Mouse (Mus musculus) embryonic facial prominence, embryonic 15.5 days (tissue): Measurements from ENCODE around the gene Zfp747. TPM values are rescaled to one million over a fixed set of nuclear protein-coding genes. Genes with fewer than 3 reads are reported as not detected.

Experiments
- ATAC-seq: fragments of 200-750 bp; cut with Nextera tagmentation; 2 replicates; pipeline ENCODE4 v1.8.0; 2017; ENCODE audit warnings: low read depth, moderate TSS enrichment; ENCODE audit not compliant: insufficient number of reproducible peaks, low FRiP score, low TSS enrichment
- H3K27ac ChIP-seq: fragments of 300-500 bp; sonication (generic); replicated peaks from 2 replicates; pipeline ENCODE4 v1.5.1; 2015; ENCODE audit warnings: mild to moderate bottlenecking, inconsistent platforms
- H3K27me3 ChIP-seq: fragments of 300-500 bp; sonication (generic); 2 replicates; pipeline ENCODE4 v1.6.1; 2015; ENCODE audit warnings: inconsistent platforms
- H3K36me3 ChIP-seq: fragments of 300-500 bp; sonication (generic); 2 replicates; pipeline ENCODE4 v1.6.1; 2015; ENCODE audit warnings: mild to moderate bottlenecking, inconsistent platforms
- H3K4me1 ChIP-seq: fragments of 300-500 bp; sonication (generic); 2 replicates; pipeline ENCODE4 v1.6.1; 2015; ENCODE audit warnings: inconsistent platforms
- H3K4me2 ChIP-seq: fragments of 300-500 bp; sonication (generic); replicated peaks from 2 replicates; pipeline ENCODE4 v1.6.1; 2015; ENCODE audit warnings: mild to moderate bottlenecking, inconsistent platforms
- H3K4me3 ChIP-seq: fragments of 300-500 bp; sonication (generic); replicated peaks from 2 replicates; pipeline ENCODE4 v1.5.1; 2015; ENCODE audit warnings: mild to moderate bottlenecking, inconsistent platforms
- H3K9ac ChIP-seq: fragments of 300-500 bp; sonication (generic); 2 replicates; pipeline ENCODE4 v1.6.1; 2015; ENCODE audit warnings: inconsistent platforms
- H3K9me3 ChIP-seq: fragments of 300-500 bp; sonication (generic); replicated peaks from 2 replicates; pipeline ENCODE4 v1.6.1; 2016; ENCODE audit warnings: inconsistent platforms
- WGBS: fragments of 180-500 bp; shearing (Covaris S2); methylation state at CpG from one replicate; pipeline ENCODE4 v1.1.7; 2015; 5-methylcytosine and 5-hydroxymethylcytosine counted together
- polyA plus RNA-seq: library from polyadenylated mRNA; unstranded; fragments of >200 nt; fragmentation: Nextera tagmentation; extraction: Ambion mirVana; gene quantifications from 2 replicates; pipeline ENCODE4 v1.2.1, GENCODE M21; 2015

The Zfp747 gene
- polyA plus RNA-seq, 1 experiment from 2014 or later = 10.6 TPM

GRCm38 (mm10) chr7:127326685-127327084 lies 49.2 kb downstream of the Zfp747 start:
- H3K9ac ChIP-seq = no peak overlapping the region

GRCm38 (mm10) chr7:127325550-127325949 lies 50.3 kb downstream of the Zfp747 start:
- H3K27me3 ChIP-seq = no peaks in the 10 kb centered on the region
- H3K4me1 ChIP-seq = no peaks in the 10 kb centered on the region
- H3K9ac ChIP-seq = no peak overlapping the region
- no peak overlapping the region for H3K4me2 ChIP-seq
- H3K27ac ChIP-seq = no peak overlapping the region
- ATAC-seq = no peak
- no peaks in the 10 kb centered on the region for H3K36me3 ChIP-seq
- 85% methylated on average over 8 of the region's 8 CpGs for WGBS
- H3K9me3 ChIP-seq = no peaks in the 10 kb centered on the region
- no peak overlapping the region for H3K4me3 ChIP-seq

More at GRCm38 (mm10) chr7:127326685-127327084, 49.2 kb downstream of the Zfp747 start:
- Histone ChIP-seq H3K4me1 (no peaks in the 10 kb centered on the region), H3K9me3 (no peaks in the 10 kb centered on the region), H3K4me3 (no peak overlapping the region), H3K4me2 (no peak overlapping the region), H3K27me3 (no peaks in the 10 kb centered on the region), H3K36me3 (no peaks in the 10 kb centered on the region), H3K27ac (no peak overlapping the region)
- 49% methylated on average over 2 of the region's 2 CpGs for WGBS
- no peak for ATAC-seq

- 85% methylated on average over 7 of the region's 7 CpGs for whole genome bisulfite sequencing
- no peaks in the 10 kb centered on the region for H3K36me3 ChIP-seq
- H3K27ac ChIP-seq = no peak overlapping the region
- H3K4me3 ChIP-seq = no peak overlapping the region
- no peak overlapping the region for H3K9ac ChIP-seq
- ATAC-seq = no peak
- H3K27me3 ChIP-seq = no peaks in the 10 kb centered on the region
- H3K9me3 ChIP-seq = no peaks in the 10 kb centered on the region
- H3K4me1 ChIP-seq = no peaks in the 10 kb centered on the region
- no peak overlapping the region for H3K4me2 ChIP-seq
These were observed 50.9 kb downstream of the Zfp747 start for GRCm38 (mm10) chr7:127324944-127325343.

Other genes with a start within 250 kb of the Zfp747 start
- 0.61 and 0.67 TPM in 2 replicates for gene Spn, start 238.2 kb downstream of the Zfp747 start, polyA plus RNA-seq
- gene Cd2bp2, start 180.0 kb downstream of the Zfp747 start, polyA plus RNA-seq = 56.4 and 61.8 TPM in 2 replicates
- 29.4 and 32.5 TPM in 2 replicates for gene Tbc1d10b, start 167.6 kb downstream of the Zfp747 start, polyA plus RNA-seq
- gene Mylpf, start 167.2 kb downstream of the Zfp747 start, polyA plus RNA-seq = 585 and 767 TPM in 2 replicates
- 41.3 and 42.5 TPM in 2 replicates for gene Zfp553, start 143.0 kb downstream of the Zfp747 start, polyA plus RNA-seq
- 22.4 and 23.9 TPM in 2 replicates for gene Sept1, start 142.9 kb downstream of the Zfp747 start, polyA plus RNA-seq
- 73.7 and 77.5 TPM in 2 replicates for gene Zfp771, start 131.8 kb downstream of the Zfp747 start, polyA plus RNA-seq
- 141 and 142 TPM in 2 replicates for gene Dctpp1, start 115.3 kb downstream of the Zfp747 start, polyA plus RNA-seq
- gene Sephs2, start 102.0 kb downstream of the Zfp747 start, polyA plus RNA-seq = 53.7 and 58.5 TPM in 2 replicates
- gene Itgal, start 79.8 kb downstream of the Zfp747 start, polyA plus RNA-seq = 1.5 and 1.9 TPM in 2 replicates
- gene Zfp768, start 30.5 kb downstream of the Zfp747 start, polyA plus RNA-seq = 16.7 and 17.7 TPM in 2 replicates
- gene 9130019O22Rik, start 11.1 kb upstream of the Zfp747 start, polyA plus RNA-seq = 5.3 and 6.2 TPM in 2 replicates
- 8.4 and 9.2 TPM in 2 replicates for gene E430018J23Rik, start 17.6 kb upstream of the Zfp747 start, polyA plus RNA-seq
- gene Zfp764, start 30.8 kb upstream of the Zfp747 start, polyA plus RNA-seq = 8.9 and 9.2 TPM in 2 replicates
- gene Zfp688, start 46.0 kb upstream of the Zfp747 start, polyA plus RNA-seq = 24.1 and 24.8 TPM in 2 replicates
- gene Zfp689, start 73.1 kb upstream of the Zfp747 start, polyA plus RNA-seq = 8.0 and 8.8 TPM in 2 replicates
- gene Prr14, start 83.6 kb upstream of the Zfp747 start, polyA plus RNA-seq = 46.3 and 55.9 TPM in 2 replicates
- 17.1 and 17.3 TPM in 2 replicates for gene Fbrs, start 103.1 kb upstream of the Zfp747 start, polyA plus RNA-seq
- 48.6 and 52.4 TPM in 2 replicates for gene Srcap, start 135.9 kb upstream of the Zfp747 start, polyA plus RNA-seq
- gene Gm42715, start 143.5 kb upstream of the Zfp747 start, polyA plus RNA-seq = 14.6 and 14.7 TPM in 2 replicates
- 6.5 and 12.8 TPM in 2 replicates for gene Tmem265, start 185.3 kb upstream of the Zfp747 start, polyA plus RNA-seq
- 40.0 TPM in 2 replicates for gene Phkg2, start 197.3 kb upstream of the Zfp747 start, polyA plus RNA-seq
- gene Ccdc189, start 212.5 kb upstream of the Zfp747 start, polyA plus RNA-seq = 19.2 and 29.0 TPM in 2 replicates
- 47.5 and 51.5 TPM in 2 replicates for gene Rnf40, start 212.7 kb upstream of the Zfp747 start, polyA plus RNA-seq
- 11.4 and 11.9 TPM in 2 replicates for gene Zfp629, start 239.7 kb upstream of the Zfp747 start, polyA plus RNA-seq